Mouse (Mus musculus) layer of hippocampus, postnatal 36 days (tissue): ENCODE measurements around the gene Dpm3. TPM values are rescaled to one million over a fixed set of nuclear protein-coding genes. Genes with fewer than 3 reads are reported as not detected.

ENCODE experiments used
- DNase-seq, 2 experiments: peaks; one replicate each; pipeline ENCODE4 v3.0.0; 2022
- total RNA-seq, 2 experiments: library from RNA; stranded (reverse); gene quantifications; 2 replicates each; pipeline ENCODE4 v1.2.3; 2021

Gene Dpm3
- total RNA-seq, 2 experiments from 2014 or later, result 50.4 to 65.2 TPM

DNA sequence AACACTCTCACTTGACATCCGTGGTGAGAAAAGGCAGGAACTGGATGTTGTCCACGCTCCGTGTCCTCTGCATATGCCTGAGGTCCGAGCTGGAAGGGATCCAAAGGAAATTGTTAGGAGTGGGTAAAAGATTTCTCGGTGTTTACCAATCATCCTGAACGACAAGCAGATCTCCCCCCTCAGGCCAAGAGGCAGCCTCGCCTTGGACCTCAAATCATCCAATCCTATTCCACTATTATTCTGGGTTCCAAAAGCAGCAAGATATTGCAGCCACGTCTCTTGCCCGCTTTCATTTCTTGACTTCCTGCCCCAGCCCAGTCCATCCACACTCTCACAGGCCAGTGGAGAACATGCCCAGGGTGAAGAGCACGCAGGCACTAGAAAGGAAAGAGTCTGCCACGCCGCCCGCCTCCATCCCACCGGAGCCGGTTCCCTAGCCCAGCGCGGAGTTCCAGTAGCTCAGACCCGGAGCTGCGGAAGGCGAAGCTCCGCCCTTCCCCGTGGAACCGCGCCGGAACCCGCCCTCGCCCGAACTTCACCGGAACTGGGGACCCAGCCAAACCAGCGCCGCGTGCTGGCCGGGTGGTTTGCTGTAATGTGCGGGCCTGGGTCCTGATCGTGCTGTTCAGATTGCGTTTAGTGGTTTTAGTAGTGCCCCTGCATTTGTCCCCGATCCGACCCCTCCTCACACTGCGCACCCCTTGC is 11.0 kb downstream of the Dpm3 start, which contains the start of gene Slc50a1:
TSS of gene Slc50a1 (minus strand) at position 520 of the 705 bp plus-strand sequence.
- peak; percentile 86 to 88 for DNase-seq

DNA sequence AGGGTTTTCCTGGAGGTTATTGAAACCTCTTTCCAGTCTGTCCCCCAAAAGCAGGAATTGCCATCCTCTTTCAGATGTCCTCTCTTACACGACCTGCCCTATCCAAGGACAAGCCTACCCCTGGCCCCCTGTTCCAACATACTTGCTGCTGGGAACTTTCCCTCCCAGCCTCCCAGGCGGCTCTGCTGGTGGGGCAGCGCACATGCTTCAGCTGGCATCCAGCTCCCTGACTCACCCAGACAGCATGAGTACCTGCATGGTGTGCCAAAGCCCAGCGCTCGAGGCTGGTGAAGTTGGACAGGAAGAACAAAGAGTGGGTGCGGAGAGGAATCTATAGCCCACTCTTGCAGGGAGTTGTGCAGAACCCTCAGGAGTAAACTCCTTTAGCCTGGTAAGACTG is 11.7 kb downstream of the Dpm3 start:
- peak; percentile 65 to 69 for DNase-seq

- no peak for DNase-seq
These were observed 12.6 kb downstream of the Dpm3 start for GRCm38 (mm10) chr3:89271760-89272159.

GRCm38 (mm10) chr3:89276061-89276460 is 16.9 kb downstream of the Dpm3 start:
- no peak for DNase-seq

DNA sequence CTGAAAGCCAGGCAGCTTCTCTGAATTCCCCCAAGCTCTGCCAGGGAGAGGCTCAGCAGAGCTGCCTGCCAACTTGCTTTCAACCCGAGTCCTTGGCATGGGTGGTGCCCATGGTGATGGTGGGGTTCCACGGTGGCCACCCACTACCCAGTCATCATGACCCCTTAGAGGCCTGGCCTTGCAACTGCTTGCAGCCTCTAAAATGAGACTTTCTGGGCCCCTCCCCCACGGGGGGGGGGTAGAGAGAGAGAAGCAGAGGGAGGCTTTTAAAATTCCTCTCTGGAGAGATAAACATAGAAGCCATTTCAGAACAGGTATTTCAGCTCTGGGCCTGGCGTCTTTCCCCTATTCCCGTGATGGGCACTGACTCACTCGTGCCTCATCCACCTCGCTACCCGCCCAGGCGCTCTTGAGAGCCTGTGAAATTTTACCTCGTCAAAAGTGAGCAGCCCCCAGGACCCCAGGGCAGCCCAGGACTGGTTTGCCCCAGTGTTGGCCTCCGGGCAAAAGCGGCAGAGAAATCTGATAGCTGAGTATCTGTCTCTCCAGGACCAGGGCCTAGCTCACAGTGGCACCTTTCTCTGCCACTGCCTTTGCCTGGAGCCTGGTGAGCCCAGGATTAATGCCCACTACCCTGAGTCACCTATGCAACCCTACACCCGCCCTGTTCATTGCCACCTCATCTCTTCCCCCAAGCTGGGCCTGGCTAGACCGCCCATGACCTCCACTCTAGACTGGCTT is 18.3 kb downstream of the Dpm3 start:
- no peak for DNase-seq

- DNase-seq, result no peak
These were observed 18.9 kb downstream of the Dpm3 start for GRCm38 (mm10) chr3:89278107-89278506.

- no peak for DNase-seq
These were observed 19.5 kb downstream of the Dpm3 start for GRCm38 (mm10) chr3:89278643-89279042.

DNA sequence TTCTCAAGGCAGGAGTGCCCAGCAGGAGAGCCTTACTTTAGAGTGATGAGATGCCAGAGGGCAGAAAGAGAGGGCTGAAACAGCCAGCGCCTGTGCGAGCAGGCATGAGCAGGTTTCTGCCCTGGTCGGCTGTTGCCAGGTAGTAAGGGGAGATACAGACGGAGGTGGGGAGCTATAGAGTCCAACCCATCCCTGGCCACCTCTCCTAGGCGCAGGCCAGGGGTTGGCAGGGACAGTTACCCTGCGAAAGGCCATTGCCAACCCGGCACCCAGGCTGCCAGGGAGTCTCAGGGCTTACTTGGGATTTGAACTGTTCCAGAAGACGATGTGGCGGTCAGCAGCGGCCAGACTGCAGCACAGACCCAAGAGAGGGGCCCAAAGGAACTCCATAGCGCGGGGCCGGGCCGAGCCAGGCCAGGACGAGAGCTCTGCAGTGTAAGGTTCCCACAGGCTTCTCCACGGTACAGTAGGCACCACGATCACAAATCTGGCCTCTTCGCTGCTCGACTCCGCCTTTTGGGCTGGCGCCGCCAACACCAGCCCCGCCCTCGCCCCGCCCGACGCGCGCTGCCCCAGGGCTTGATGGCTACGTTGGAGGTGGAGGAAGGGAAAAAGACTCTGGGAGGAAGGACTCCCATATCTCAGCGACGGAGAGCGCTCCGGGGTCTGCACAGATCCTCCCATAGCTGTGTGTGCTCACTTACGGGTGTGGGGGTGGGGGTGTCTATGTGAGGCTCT is 20.2 kb downstream of the Dpm3 start:
- DNase-seq, result peak; percentile 85 to 86

DNA sequence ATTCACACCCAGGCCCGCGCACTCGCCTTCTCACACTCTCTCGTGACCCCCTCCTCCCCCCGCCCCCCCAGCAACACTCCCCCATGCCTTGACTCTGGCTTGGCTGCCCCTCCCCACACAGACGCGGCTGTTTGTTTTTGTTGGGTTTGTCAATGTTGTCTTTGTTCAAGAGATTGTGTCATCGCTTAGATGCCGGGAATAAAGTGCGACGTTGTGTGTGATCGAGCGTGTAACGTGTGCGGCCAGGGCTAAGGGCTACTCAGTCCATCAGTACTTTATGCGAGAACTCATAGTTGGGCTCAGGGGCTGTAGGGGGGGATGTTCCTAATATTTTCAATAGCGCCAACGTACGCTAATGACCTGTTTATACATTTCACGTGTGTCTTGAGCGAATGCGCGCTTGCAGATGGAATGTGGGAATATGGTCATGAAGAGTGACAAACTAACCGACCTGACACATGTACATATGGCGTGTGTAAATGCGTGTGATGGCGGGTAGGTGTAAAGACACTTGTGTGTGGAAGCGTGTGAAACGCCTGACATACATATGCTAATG is 21.0 kb downstream of the Dpm3 start:
- no peak for DNase-seq

DNA sequence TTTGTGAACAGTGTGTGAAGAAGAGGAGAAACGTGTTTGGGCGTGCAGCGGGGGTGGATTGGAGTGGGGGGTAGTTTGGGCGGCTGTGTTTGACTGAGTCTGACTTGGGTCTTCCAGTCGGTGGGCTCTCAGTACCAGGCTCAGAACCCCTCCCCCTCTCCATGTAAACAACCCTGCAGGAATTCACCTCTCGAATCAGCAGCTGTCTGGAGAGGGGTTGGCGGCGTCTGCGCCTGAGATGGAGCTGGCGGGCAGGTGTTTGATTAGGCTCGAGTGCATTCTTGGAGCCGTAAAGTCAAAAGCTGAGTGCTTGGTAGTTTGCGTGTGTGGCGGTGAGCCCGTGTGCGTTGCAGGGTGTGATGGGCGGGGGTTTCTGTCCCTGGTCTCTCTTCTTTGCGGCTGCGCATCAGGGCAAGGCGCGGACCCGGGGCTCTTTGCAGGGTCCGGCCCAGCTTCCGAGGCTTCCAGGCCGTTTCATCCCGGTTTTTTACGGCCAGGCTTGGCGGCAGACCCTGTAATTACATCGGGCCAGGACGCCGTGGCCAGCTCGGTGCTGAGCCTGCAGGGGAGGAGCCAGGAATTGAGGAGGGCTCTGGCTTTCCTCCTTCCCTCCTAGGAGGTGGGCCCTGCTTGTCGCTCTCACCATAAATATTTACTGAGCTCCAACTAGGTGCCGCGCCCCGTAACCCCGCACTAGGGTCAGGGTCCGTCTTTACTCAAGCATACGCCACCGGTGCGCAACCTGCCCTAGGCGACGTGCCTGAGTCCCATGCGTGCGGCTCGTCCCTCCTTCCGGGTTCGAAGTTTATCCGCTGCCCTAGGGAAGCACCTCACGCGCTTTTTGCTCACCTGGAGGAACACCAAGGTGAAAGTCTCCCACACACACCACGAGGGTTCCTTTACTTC is 21.7 kb downstream of the Dpm3 start, which contains the start of gene Efna1:
TSS of gene Efna1 (minus strand) at position 537 of the 906 bp plus-strand sequence.
- DNase-seq, result peak; percentile 49 to 55

- peak; percentile 73 to 76 for DNase-seq
These were observed 22.6 kb downstream of the Dpm3 start for GRCm38 (mm10) chr3:89281579-89282290.

GRCm38 (mm10) chr3:89282291-89282643 is 23.1 kb downstream of the Dpm3 start:
- no peak for DNase-seq

GRCm38 (mm10) chr3:89284261-89284660 is 25.1 kb downstream of the Dpm3 start:
- no peak for DNase-seq

DNA sequence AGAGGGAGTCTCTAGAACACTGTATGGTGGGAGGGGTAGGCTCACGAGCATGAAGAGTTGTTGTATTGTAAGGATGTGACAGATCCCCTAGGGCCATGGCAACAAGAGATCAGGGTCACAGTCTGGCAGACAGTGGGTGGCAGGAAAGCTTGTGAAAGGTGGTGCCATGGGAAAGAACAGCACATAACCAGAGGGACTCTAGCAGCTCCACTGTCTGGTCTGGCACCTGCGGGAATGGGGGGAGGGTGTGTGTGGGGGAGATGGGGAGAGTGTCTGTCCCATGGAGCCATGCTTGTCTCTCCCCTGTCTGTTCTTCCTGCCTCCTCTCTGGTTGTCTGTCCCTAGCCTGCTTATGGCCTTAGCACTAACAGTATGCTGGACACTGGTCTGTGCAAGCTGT is 26.4 kb downstream of the Dpm3 start:
- no peak for DNase-seq

DNA sequence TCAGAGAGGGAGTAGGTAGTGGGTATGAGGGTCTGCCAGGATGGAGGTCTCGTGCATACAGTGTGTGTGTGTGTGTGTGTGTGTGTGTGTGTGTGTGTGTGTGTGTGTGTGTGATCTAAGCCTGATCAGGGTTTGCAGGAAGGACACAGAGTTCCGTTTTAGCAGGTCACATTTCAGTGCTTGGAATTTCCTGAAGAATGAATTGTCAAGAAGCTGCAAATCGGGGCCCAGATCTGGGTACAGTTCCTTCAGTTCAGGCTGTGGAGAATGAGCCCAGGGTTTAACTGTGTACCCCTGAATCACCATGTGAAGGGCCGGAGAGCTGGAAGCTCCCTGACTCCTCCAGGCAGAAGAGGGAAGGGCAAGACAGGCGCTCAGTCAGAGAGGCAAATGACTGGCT is 28.1 kb downstream of the Dpm3 start:
- no peak for DNase-seq

- DNase-seq, result no peak
These were observed 29.4 kb downstream of the Dpm3 start for GRCm38 (mm10) chr3:89288503-89288928.

GRCm38 (mm10) chr3:89291874-89292273 is 32.7 kb downstream of the Dpm3 start:
- DNase-seq, result no peak

GRCm38 (mm10) chr3:89292303-89292702 is 33.1 kb downstream of the Dpm3 start:
- no peak for DNase-seq

DNA sequence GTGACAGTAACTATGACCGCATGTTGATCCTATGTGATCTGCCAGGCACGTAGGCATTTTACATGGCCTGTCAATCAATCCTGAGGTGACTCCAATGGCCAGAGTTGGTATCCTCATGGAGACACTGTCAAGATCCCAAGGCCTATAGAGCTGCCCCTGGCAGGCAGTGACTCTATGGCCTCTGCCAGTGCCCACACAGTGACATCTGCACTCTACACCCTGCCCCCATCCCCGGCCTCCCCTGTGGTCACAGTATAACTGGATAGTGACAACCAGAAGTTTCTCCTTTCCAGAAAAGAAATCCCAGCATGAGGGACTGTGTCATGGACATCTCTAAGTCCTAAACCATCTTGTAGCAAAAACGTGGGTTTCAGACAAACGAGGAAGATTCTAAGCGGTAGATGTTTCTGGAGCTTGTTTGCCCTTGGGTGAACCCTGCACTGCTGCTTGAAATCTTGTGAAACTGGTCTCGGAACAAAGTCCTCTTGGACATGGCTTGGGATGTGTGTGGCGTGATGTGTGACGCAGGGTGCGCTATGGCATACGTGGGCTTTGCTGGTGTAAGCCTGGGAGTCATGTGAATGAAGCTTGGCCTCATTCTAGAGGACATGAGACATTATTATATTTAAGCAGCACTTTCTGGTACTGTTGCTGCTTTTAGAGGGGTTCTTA is 34.2 kb downstream of the Dpm3 start:
- DNase-seq, result no peak

GRCm38 (mm10) chr3:89294195-89294594 is 35.0 kb downstream of the Dpm3 start:
- no peak for DNase-seq
